Mouse (Mus musculus): ENCODE data around the gene Rnf150. TPM values are rescaled to one million over a fixed set of nuclear protein-coding genes. Genes with fewer than 3 reads are reported as not detected.

Rnf150 gene
- polyA plus RNA-seq, 1 experiment from 2014 or later = 2.3 TPM

- no peak for ATAC-seq (replicated peaks; ENCODE audit: low FRiP score)
- no peaks in the 10 kb centered on the region for H3K9me3 ChIP-seq (replicated peaks)
Measured at GRCm38 (mm10) chr8:82896796-82897195, 33.6 kb downstream of the Rnf150 start.

GRCm38 (mm10) chr8:82897628-82898458, 34.7 kb downstream of the Rnf150 start:
- WGBS = 92% methylated on average over 3 of the region's 3 CpGs

More at GRCm38 (mm10) chr8:82896796-82897195, 33.6 kb downstream of the Rnf150 start:
- Histone ChIP-seq H3K27me3 (no peaks in the 10 kb centered on the region), H3K4me3 (replicated peaks) (no peak overlapping the region), H3K4me2 (no peak overlapping the region), H3K9ac (no peak overlapping the region), H3K4me1 (no peaks in the 10 kb centered on the region), H3K36me3 (no peaks in the 10 kb centered on the region), H3K27ac (no peak overlapping the region)
- WGBS = 91% methylated on average over 2 of the region's 2 CpGs

GRCm38 (mm10) chr8:82898459-82898841, 35.3 kb downstream of the Rnf150 start:
- Histone ChIP-seq H3K9me3 (replicated peaks) (no peaks in the 10 kb centered on the region), H3K36me3 (no peaks in the 10 kb centered on the region), H3K9ac (no peak overlapping the region), H3K27me3 (no peaks in the 10 kb centered on the region), H3K4me3 (replicated peaks) (no peak overlapping the region), H3K27ac (no peak overlapping the region), H3K4me2 (no peak overlapping the region), H3K4me1 (no peaks in the 10 kb centered on the region)
- no peak for ATAC-seq (replicated peaks; ENCODE audit: low FRiP score)
- 83% methylated on average over 8 of the region's 8 CpGs for WGBS

More at GRCm38 (mm10) chr8:82897628-82898458, 34.7 kb downstream of the Rnf150 start:
- Histone ChIP-seq H3K4me2 (no peak overlapping the region), H3K4me3 (replicated peaks) (no peak overlapping the region), H3K36me3 (no peaks in the 10 kb centered on the region), H3K27me3 (no peaks in the 10 kb centered on the region), H3K27ac (no peak overlapping the region), H3K4me1 (no peaks in the 10 kb centered on the region), H3K9ac (no peak overlapping the region), H3K9me3 (replicated peaks) (no peaks in the 10 kb centered on the region)
- ATAC-seq (replicated peaks; ENCODE audit: low FRiP score) = no peak

GRCm38 (mm10) chr8:82900958-82901357, 37.8 kb downstream of the Rnf150 start:
- 86% methylated on average over 4 of the region's 4 CpGs for WGBS

GRCm38 (mm10) chr8:82901549-82902138, 38.5 kb downstream of the Rnf150 start:
- ATAC-seq (replicated peaks; ENCODE audit: low FRiP score) = no peak
- Histone ChIP-seq H3K36me3 (no peaks in the 10 kb centered on the region), H3K4me1 (0 out of 2 replicates have a peak, but pooled peaks cover 2% of the 10 kb centered on the region), H3K27ac (no peak overlapping the region), H3K4me3 (replicated peaks) (no peak overlapping the region), H3K9me3 (replicated peaks) (no peaks in the 10 kb centered on the region), H3K9ac (no peak overlapping the region), H3K27me3 (no peaks in the 10 kb centered on the region), H3K4me2 (no peak overlapping the region)
- WGBS = 90% methylated on average over 12 of the region's 12 CpGs

More at GRCm38 (mm10) chr8:82900958-82901357, 37.8 kb downstream of the Rnf150 start:
- Histone ChIP-seq H3K4me2 (no peak overlapping the region), H3K9ac (no peak overlapping the region), H3K4me1 (no peaks in the 10 kb centered on the region), H3K27ac (no peak overlapping the region), H3K27me3 (no peaks in the 10 kb centered on the region), H3K4me3 (replicated peaks) (no peak overlapping the region), H3K9me3 (replicated peaks) (no peaks in the 10 kb centered on the region), H3K36me3 (no peaks in the 10 kb centered on the region)
- no peak for ATAC-seq (replicated peaks; ENCODE audit: low FRiP score)

- WGBS = 58% methylated on average over 3 of the region's 3 CpGs
- Histone ChIP-seq H3K9me3 (replicated peaks) (no peaks in the 10 kb centered on the region), H3K9ac (no peak overlapping the region), H3K4me1 (peaks cover 13% of the 10 kb centered on the region), H3K27ac (no peak overlapping the region), H3K4me2 (no peak overlapping the region), H3K4me3 (replicated peaks) (no peak overlapping the region), H3K27me3 (no peaks in the 10 kb centered on the region), H3K36me3 (no peaks in the 10 kb centered on the region)
- ATAC-seq (replicated peaks; ENCODE audit: low FRiP score) = no peak
Measured at GRCm38 (mm10) chr8:82903497-82903896, 40.3 kb downstream of the Rnf150 start.

GRCm38 (mm10) chr8:82907271-82907670, 44.1 kb downstream of the Rnf150 start:
- no peaks in the 10 kb centered on the region for H3K9me3 ChIP-seq (replicated peaks)
- H3K27me3 ChIP-seq = no peaks in the 10 kb centered on the region
- H3K9ac ChIP-seq = no peak overlapping the region
- H3K36me3 ChIP-seq = no peaks in the 10 kb centered on the region
- WGBS = 58% methylated on average over 3 of the region's 3 CpGs
- no peak overlapping the region for H3K4me3 ChIP-seq (replicated peaks)
- no peak overlapping the region for H3K27ac ChIP-seq
- no peak for ATAC-seq (replicated peaks; ENCODE audit: low FRiP score)
- H3K4me2 ChIP-seq = no peak overlapping the region
- peaks cover 14% of the 10 kb centered on the region for H3K4me1 ChIP-seq

GRCm38 (mm10) chr8:82911436-82911835, 48.3 kb downstream of the Rnf150 start:
- no peaks in the 10 kb centered on the region for H3K36me3 ChIP-seq
- H3K4me1 ChIP-seq = peaks cover 19% of the 10 kb centered on the region
- H3K27me3 ChIP-seq = no peaks in the 10 kb centered on the region
- H3K4me3 ChIP-seq (replicated peaks) = no peak overlapping the region
- no peak overlapping the region for H3K9ac ChIP-seq
- no peak overlapping the region for H3K4me2 ChIP-seq
- no peak overlapping the region for H3K27ac ChIP-seq
- no peak for ATAC-seq (replicated peaks; ENCODE audit: low FRiP score)
- no peaks in the 10 kb centered on the region for H3K9me3 ChIP-seq (replicated peaks)

- Histone ChIP-seq H3K36me3 (no peaks in the 10 kb centered on the region), H3K27ac (no peak overlapping the region), H3K9me3 (replicated peaks) (no peaks in the 10 kb centered on the region), H3K9ac (no peak overlapping the region), H3K4me2 (no peak overlapping the region), H3K27me3 (no peaks in the 10 kb centered on the region), H3K4me3 (replicated peaks) (no peak overlapping the region), H3K4me1 (peaks cover 15% of the 10 kb centered on the region)
- WGBS = 88% methylated on average over 4 of the region's 4 CpGs
- ATAC-seq (replicated peaks; ENCODE audit: low FRiP score) = no peak
Measured at GRCm38 (mm10) chr8:82912282-82912681, 49.1 kb downstream of the Rnf150 start.

- Histone ChIP-seq H3K27me3 (no peaks in the 10 kb centered on the region), H3K36me3 (no peaks in the 10 kb centered on the region), H3K4me2 (no peak overlapping the region), H3K4me1 (0 out of 2 replicates have a peak, but pooled peaks cover 6% of the 10 kb centered on the region), H3K9me3 (replicated peaks) (no peaks in the 10 kb centered on the region), H3K9ac (no peak overlapping the region), H3K27ac (no peak overlapping the region), H3K4me3 (replicated peaks) (no peak overlapping the region)
- peak; percentile 73 for ATAC-seq (replicated peaks; ENCODE audit: low FRiP score)
- 76% methylated on average over 3 of the region's 3 CpGs for WGBS
Measured at GRCm38 (mm10) chr8:82914543-82914942, 51.4 kb downstream of the Rnf150 start.

GRCm38 (mm10) chr8:82916851-82917539, 53.8 kb downstream of the Rnf150 start:
- H3K4me3 ChIP-seq (replicated peaks) = no peak overlapping the region
- H3K4me1 ChIP-seq = 0 out of 2 replicates have a peak, but pooled peaks cover 6% of the 10 kb centered on the region
- 49% methylated on average over 1 of the region's 1 CpGs for WGBS
- no peaks in the 10 kb centered on the region for H3K36me3 ChIP-seq
- no peaks in the 10 kb centered on the region for H3K27me3 ChIP-seq
- H3K4me2 ChIP-seq = no peak overlapping the region
- no peak for ATAC-seq (replicated peaks; ENCODE audit: low FRiP score)
- no peaks in the 10 kb centered on the region for H3K9me3 ChIP-seq (replicated peaks)
- H3K27ac ChIP-seq = no peak overlapping the region
- H3K9ac ChIP-seq = no peak overlapping the region
